Mouse (Mus musculus): ENCODE results near the gene Emc3.

Emc3 gene

DNA sequence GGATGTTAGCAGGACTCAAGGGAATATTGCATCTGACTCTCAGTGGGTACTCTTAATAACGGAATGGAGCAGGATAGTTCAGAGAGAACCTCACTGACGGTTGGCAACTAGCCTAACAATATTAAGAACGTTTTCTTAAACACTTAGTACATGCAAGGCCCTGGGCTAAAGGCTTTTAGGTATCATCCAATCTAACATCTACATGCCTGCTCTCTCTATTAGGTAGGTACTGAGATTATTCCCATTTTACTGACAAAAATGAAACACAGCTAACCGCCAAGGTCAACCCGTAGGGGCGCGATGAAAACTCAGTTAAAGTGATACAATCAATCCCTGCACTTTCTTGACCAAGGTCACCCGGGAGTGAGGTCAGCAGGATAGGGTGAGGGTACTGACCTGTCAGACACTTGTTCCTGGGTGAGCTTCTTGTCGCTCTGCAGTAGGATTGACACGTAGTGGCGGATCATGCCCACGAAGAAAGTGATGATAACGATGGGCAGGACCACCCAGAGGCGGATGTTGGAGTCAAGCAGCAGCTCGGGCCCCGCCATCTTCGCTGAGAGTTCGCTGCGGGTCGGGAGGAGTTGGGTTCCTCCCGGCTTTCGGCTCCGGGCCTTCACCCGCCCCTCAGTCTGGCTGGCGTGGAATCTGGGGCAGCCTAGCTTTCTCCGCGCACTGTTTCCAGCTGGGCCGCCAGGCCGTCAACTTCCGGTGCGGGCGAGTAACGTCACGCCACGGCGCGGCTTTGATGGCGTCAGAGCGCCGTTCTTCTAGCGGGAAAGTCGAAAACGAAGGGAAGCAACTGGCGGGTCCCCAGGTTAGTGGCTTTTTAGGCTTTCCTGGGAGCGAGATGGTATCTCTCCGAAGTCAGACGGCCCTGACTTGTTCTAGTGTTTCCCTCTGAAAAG, at the start of gene Emc3, which contains the start of gene Fancd2:
Gene Emc3 (minus strand): TSS at position 721 of the 908 bp plus-strand sequence.
Gene Fancd2 (plus strand): TSS at position 751 of the 908 bp plus-strand sequence.
- DNase-seq = peak; percentile 97 to 99

DNA sequence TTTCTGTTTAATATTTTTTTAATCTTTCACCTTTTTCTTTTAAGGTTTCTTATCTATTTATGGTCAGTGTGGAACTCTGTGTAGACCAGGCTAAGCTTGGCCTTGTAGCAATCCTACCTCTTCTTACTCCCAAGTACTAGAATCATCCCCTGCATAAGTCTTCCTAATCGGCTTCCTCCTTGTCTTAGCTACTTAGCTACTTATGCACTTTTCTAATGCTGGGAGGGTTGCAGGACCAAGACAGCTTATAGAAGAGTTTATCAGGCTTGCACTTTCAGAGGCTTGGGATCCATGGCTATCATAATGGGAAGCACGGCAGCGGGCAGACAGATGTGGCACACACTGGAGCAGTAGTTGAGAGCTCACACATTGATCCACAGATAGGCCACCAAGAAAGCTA, 47.9 kb upstream of the Emc3 start:
- no peak for DNase-seq

DNA sequence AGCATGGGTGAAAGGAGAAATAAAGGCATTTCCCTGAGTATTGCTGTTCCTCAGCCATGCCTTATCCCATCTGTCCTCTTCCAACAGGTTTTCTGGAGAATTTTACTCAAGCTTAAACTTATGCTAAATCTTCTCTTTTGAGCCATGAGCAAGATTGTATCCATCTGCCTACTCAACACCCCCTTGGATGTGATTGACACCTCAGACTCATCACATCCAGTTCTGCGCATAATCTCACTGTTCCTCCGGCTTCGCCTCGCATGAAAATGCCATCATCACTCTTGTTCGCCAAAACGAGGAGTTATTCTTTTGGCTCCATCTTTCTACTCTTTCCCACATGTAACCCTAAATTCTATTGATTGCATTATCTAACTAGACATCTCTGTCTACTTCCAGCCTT, 44.6 kb upstream of the Emc3 start:
- DNase-seq = no peak

DNA sequence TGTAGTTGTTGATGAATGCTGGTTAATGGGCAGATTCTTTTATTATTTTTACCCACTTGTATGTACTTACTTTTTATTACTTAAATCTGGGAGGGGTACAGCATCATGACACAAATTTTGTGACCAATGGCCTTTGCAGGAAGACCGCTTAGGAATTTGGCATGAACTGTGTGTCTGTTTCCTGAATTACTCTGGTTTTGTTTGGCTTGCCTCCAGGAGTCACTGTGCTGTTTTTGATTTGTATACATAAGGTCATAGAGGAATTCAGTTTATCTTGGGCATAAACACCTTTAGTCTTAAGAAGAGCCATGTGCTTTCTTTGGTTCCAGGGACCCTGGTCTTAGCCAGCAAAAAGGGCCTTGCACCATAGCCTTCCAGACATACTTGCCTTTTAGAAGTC, 33.1 kb upstream of the Emc3 start:
- no peak for DNase-seq

DNA sequence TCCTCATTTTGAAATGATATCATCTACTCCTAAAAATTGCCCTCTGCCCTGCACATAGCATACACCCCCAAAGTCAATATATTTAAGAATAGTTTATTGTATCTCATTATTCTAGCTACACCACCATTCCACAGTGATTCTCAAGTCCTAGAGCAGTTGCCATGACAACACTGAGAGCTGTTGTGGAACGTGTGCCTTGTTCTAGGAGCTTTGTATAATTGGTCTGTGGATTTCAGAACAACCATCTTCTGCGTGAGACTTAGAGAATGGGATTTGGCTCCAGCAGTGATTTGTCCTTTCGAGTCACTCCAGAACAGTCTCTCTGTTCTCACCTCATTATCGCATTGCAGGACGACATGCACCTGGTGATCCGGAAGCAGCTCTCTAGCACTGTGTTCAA, 28.3 kb upstream of the Emc3 start:
- no peak for DNase-seq

DNA sequence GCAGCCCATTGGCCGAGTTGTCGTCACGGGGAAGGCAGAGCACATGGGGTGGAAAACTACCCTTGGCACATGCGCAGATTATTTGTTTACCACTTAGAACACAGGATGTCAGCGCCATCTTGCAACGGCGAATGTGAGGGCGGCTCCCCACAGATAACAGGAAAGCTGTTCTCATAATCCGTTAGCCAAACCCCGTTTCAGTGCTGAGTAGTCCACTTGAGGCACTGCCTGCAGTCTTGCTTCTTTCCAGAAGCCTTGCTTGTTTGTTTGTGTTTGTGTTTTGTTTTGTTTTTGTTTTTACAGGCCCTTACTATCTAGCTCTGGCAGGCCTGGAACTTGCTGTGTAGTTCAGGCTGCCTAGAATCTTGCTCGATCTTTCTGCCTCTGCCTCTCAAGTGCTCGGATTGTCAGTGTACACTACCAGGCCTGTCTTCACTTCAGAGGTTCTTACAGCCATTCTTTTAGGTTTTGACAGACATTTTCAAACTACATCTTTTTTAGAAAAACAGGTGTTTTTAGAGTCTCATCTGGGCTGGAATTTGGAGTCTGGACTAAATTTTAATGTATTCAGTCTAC, 12.5 kb upstream of the Emc3 start:
- DNase-seq = no peak

DNA sequence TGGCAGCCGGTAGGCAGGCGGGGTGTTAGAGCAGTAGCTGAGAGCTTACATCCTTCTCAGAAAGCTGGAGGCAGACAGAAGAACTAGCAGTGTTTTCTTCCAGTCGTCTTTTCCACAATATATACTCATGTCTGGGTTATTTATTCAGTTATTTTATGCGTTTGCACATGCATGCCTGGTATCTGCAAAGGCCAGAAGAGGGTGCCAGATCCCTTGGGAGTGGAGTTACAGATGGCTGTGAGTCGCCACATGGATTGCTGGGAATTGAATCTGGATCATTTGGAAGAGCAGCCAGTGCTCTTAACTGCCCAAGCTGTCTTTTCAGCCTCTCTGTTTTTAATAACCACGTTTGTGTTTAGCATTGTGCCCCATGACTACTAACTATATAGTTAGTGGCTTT, 10.2 kb upstream of the Emc3 start:
- DNase-seq = no peak

DNA sequence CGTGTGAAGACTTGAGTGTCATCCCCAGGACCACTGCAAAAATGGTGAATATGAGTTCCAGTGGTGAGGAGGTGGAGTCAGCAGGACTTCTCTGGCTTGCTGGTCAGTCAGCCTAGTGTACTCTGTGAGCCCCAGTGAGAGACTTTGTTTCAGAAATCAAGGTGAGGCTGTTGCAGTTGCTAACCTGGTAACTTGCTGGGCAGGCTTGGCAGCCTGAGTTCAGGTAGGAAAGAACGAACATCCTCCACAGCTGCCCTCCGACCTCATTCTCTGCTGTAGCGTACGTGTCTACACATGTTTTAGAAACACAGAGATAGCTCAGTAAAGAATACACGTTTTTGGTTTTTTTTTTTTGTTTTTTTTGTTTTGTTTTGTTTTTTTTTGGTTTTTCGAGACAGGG, 3.4 kb upstream of the Emc3 start:
- DNase-seq = no peak

DNA sequence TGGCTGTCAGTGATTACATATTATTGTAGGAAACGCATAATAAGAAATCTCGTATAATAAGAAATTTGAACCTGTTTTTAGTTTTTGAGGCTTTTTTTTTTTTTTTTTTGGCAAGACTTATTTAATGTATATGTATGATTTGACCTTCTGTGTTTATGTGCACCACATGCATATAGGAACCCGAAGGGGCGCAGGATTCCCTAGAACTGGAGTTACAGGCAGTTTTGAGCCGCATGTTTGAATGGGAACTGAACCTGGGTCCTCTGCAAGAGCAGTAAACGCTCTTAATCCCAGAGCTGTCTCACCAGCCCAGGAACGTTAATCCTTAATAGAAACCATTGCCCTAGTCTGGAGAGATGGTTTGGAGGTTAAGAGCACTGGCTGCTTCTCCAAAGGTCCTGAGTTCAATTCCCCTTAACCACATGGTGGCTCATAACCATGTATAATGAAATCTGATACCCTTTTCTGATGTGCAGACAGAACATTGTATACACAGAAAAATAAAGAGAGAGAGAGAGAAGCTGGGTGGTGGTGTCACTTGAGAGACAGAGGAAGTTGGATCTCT, 470 bp upstream of the Emc3 start:
- no peak for DNase-seq

DNA sequence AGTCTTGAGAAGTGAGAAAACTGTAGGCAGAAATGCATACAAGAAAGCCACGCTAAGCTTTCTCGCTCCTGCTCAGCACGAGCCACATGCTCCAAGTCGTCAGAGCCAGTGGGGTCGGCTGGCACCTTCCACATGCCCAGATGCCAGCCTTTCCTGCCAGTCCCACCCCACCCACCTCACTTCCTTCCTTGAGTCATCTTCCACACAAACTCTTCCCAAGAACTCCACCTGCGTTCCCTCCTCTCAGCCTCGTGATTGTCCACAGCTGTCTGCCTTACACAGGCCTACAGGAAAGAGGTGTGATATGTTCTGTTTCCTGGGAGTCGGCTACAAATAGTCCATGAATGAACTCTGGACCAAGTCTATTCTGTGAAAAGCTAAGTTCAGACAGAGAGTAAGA, 8.0 kb downstream of the Emc3 start:
- no peak for DNase-seq

DNA sequence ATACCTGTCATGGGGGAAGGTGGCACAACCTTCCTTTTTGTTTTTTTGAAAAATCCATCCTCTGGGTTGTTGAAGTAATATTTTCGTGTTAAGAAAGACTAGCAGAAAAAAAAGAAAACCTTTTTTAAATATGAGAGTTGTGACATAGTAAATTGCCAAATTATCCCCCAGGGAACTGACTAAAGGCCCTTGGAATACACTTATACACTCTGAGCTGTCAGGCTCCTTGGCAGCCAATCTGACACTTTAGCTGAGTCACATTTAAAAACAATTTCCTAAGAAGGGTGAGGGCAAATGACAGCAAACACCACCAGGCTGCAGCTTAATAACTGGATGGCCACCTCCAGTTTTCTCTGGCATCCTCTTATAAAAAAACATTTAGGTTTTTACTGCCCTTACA, 9.1 kb downstream of the Emc3 start:
- no peak for DNase-seq

DNA sequence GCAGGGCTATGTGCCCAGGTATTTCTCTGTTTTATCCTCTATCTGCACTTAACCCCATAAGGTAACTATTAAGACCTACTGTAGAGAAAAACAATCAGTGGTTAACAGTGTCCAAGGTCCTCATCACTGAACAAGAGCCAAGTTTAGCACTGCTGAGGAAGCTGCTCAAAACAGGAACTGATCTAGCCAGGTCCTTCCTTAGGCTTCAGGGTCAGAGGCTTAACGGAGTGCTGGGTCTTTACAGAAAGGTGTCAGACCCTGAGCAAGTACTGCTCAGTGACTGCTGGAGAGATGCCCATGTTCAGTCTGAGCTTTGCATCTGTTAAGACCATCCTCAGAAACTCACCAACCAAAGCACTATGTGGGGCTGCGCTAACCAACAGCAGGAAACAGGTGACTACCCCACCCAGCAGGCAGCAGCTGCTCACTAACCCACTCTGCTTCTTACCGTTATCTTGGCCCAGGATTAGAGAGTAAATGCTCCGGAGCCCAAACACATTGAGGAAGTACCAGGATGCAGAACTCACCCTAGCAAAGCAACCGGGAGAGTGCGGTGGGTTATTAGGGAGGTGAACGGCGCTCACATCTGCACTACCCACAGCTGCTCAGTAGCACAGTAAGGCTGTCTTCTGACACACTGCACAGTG, 13.9 kb downstream of the Emc3 start:
- DNase-seq = no peak

DNA sequence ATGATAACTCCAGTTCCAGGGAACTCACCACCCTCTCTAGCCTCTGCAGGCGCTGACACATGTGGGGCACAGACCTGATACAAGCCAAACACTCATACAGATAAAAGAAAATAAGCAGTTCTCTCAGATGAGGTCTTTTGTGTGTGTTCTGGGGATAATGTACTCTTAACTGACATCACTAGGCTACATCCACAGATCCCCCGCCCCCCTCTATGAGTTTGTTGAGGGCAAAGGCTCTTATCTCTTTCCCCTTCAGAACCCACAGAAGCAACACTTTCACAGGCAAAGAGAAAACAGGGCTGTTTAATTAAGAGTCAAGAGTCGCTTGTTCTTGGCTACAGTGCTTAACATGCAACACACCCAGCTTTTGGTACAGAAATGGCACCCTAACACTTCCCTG, 16.9 kb downstream of the Emc3 start:
- no peak for DNase-seq

DNA sequence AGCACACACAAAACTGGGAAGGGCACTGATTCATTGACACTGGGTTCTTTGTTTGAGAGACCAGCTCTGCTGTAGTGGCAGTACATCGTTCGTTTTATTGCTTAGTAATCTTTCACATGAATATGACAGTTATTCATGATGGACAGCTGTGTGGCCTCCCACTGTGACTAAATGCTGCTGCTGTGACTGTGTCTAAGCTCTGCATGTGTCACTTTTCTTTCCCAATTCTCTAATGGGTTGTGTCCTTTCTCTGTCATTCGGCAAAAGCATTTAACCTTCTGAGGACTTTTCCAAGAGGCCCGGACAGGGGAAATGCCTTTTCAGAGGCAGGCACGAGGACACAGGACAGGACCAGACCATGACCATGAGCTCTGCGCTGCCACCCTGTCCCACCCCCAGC, 17.5 kb downstream of the Emc3 start:
- no peak for DNase-seq

DNA sequence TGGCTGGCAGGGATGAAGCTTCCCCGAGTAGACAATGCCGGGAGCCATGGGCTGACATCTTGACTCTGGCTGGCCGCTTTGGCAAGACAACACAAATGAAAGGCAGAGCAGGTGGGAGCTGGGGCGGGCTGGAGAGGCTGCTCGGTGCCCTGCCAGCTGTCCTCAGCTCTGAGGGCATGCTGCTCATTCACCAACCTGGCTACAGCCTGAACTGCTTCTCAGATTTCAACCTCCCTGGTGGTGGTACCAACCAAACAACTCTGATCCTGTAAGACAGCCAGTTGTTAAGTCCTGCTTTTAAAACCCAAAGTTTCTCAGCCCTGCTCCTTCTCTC, 22.5 kb downstream of the Emc3 start:
- peak; percentile 83 to 87 for DNase-seq

DNA sequence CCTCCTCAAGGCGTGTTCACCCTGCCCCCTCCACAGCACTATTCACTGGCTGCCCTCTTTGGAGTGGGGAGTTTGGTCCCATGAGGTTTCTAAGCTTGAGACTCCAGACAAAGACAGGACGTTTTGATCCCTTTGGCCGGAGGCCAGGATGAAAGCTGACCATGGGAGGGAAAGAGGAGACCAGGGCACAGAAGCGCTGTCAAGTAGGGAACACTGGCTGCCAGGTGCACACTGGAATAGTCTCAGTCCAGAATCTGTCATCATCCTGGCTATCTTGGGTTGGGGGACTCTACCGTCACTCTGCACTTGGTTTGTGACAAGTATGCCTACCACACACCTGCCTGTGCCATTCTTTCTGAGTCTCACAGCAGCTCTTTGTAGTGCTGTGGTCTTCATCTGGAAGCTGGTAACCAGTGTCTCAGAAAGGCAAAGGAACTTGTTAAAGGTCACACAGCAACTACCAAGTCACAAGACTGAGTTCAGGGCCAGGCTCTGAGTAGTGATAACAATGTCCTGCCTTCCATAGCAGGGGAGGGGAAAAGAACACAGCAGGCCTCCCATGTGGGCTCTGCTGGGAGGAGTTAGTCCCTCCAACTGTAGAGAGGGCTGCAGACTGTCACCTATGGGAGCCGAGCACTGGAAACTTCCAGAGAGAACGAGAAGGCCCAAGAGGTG, 23.0 kb downstream of the Emc3 start:
- peak; percentile 43 to 60 for DNase-seq

DNA sequence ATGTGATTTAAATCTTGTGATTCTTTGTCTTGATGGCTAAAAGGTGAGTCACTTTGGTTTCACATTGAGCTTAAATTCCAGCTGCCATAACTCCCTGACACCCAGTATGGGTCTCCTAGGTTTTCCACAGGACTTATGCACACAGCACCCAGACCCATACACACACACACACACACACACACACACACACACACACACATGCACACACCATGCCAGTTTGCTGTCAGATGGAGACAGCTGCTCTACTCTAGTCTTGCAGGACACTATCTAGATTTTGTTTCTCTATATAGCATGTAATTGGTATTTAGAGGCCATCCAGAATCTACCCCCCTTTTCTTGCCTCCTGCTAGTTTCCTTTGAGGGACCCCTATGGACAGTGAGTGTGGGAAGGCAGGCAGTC, 24.3 kb downstream of the Emc3 start:
- DNase-seq = no peak

DNA sequence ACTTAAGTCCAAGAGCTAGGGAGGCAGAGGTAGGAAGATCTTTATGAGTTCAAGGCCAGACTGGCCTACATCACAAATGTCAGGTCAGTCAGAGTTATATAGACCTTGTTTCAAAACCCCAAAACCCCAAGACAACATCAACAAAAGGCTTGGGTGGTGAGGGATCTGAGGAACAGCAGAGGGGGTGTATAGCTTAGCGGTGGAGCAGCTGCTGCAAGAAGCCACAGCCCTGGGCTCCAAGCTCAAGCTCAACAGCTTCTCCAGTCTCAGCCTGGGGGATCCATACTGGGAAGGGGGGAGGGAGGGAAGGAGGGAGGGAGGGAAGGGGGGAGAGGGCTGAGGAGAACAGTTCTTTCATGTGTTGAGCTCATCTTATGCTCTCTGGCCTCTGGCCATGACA, 25.8 kb downstream of the Emc3 start:
- DNase-seq = no peak

DNA sequence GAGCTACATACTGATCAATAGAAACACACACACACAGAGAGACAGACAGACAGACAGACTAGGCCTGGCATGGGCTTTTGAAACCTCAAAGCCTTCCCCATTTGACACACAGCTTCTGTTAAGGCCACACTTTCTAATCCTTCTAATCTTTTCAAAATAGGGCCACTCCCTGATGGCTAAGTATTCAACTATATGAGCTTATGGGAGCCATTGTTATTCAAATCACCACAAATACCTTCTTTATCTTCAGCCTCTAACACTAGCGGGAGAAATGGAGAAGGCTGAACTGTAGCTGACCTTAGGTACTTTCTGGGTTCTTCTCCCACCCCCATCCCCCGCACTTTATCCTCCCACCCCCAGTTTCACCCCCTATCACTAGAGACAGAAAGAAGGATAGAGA, 28.7 kb downstream of the Emc3 start:
- DNase-seq = no peak

DNA sequence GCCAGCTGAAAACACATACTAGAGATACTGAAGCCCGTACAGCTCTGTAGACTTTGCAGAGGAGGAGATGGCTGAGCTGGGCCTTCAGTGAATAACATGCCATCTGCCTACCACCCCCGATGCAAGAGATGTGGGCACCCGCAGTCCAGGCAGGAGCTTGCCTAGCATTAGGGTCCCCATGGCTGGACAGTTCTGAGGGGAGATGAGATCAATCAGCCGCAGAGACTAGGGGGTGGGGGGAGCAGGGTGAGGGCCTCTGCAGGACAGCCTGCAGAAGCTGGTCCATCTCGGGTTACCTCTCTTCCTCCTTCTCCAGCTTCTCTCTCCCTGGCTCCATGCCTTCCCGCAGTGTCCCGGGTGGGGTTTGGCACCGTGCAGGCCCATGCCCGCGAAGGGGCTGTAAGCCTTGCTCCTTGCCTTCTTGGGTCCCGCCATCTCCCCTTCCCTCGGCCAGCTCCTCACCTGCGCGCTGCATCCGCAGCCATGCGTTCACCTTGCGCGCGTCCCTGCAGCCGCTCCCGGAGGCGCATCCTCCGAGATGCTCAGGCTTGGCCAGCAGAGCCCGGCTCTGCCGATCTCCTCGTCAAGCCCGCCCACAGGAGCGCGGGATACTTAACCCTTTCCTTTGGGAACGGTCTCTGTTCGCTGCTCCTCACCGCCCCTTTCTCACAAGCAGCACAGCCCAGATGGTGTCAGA, 29.9 kb downstream of the Emc3 start, which contains the start of gene Prrt3:
Gene Prrt3 (minus strand): TSS at position 544 of the 697 bp plus-strand sequence.
- DNase-seq = peak; percentile 85 to 86

DNA sequence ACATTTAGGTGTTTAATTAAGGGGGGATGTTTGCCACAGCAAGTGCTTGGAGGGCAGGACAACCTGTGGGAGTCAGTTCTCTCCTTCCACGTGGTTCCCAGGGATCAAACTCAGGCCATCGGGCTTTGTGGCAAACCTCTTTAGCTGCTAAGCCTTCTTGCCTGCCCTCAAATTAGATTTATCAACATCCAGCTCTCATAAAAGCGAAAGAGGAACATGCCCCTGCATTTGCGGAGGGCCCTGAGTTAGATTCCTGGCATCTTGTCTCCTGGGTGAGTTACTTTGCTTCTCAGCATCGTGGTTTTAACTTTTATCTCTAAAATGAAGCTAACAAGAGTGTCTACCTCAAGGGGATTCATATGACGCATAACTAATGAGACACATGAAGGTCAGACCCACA, 32.1 kb downstream of the Emc3 start:
- DNase-seq = no peak

DNA sequence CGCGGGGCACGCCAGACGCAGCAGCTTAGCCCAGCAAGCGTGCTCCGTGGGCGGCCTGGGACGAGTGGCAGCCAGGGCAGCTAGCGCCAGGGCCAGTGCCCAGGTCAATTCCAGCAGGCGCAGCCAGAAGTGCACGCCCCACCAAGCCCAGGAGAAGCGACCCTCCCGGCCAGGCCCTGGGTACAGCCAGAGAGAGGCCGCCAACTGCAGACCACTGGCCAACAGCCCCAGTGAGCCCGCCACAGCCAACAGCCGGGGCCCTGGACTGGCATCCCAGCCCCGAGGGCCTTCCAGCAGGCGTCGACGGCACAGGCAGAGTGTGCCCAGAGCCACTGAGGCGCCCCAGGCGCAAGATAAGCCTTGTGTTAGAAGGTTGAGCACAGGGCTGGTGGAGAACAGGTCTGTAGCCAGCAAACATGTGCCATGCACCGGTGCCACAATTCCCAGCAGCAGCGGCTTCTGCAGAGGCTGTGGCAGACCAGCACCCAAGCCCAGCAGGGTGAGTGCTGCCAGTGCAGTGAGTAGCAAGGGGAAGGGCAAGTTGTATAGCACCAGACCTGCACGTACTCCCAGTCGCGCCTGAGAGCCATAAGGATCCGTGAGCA, 36.3 kb downstream of the Emc3 start:
- DNase-seq = peak in 1 of 2 experiments; percentile 52

Measured in cerebellum, postnatal 14 days (tissue).